Mouse (Mus musculus): Measurements from ENCODE around the gene Zfp428. TPM values are rescaled to one million over a fixed set of nuclear protein-coding genes. Genes with fewer than 3 reads are reported as not detected.
A peak's percentile ranks its signal among the peaks of the same experiment; 100 is the strongest.

The Zfp428 gene
- polyA plus RNA-seq (2015; fragmentation: Nextera tagmentation; extraction: Ambion mirVana) = 215 and 282 TPM in 2 replicates

DNA sequence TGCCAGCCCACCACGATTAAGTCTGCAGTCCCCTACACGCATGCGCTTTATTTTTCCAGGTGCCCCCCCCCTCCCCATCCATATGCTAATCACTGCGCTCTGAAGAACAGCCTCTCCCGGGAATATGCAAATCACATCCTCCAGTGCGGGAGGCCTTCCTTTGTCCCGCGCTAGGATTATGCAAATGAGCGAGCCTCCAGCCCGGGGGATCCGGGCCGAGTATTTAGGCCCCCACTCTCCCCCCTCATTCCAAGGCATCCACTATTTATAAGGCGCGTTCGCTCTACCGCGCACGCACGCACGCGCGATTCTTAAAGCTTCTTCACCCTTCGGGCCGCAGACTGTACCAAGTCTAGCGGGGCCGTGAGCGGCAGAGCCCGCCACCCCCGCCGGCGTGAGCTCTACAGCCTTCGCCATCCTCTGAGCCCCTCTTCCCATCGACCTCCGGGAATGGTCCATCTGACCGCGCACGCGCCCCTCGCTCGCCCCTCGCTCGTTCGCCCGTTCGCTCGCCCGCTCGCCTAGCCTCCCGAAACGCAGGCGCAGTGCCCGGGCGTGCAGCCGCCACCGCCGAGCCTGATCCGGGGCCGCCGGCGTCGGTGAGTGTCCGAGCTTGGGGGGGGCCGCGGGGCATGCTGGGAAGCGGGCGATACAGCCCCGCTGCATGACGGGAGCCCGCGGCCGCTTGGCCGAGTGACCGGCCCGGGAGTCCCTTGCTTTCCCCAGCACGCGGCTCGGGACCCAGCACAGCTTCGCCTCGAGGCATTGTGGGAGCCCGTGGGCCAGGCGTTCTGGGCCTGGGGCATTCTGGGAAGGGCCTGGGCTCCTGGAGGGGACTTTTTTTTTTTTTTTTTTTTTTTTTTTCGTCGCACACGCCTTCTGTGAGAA, at the start of gene Zfp428:
Zfp428 (plus strand) TSS at position 169 of the 888 bp plus-strand sequence.
- WGBS = under 1% methylated on average over 84 of the region's 84 CpGs
- Histone ChIP-seq H3K27me3 (replicated peaks) (no peaks in the 10 kb centered on the region), H3K9ac (replicated peaks) (peak within 1 kb of the TSS; percentile 88), H3K27ac (replicated peaks) (peak within 1 kb of the TSS; percentile 100), H3K9me3 (replicated peaks) (no peaks in the 10 kb centered on the region), H3K36me3 (peaks cover 21% of the 10 kb centered on the region), H3K4me1 (peaks cover 65% of the 10 kb centered on the region), H3K4me2 (peak within 1 kb of the TSS; percentile 70), H3K4me3 (replicated peaks) (peak within 1 kb of the TSS; percentile 70)
- peak; percentile 89 for ATAC-seq (ENCODE audit: low FRiP score)

DNA sequence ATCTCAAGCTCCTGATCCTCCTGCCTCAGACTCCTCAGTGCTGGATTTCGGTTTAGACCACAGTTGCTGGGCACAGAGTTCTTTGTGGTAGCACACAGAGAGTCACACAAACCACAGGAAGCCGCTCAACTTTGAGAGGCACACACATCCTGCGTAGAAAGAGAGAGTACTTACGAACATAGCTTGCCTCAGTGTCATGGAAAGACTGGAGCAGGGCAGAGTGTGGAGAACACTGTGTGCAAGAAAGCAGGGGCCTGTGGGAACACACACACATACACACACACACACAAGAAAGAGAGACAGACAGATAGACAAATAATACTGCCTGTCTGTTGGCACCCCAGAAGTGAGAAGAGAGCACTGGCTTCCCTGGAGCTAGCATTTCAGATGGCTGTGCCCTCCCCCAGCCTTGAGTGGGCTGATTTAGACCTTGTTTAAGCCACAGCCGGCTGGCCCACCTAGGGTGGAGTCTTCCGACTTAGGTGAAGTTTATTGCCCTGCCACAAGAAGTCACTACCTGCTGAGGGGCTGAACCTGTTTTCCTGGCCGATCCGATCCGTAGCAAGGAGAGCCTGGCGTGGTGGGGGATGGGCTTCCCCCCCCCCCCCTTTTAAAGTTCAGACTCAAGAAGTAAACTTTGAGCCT, 49.0 kb upstream of the Zfp428 start:
- ATAC-seq (ENCODE audit: low FRiP score) = no peak

DNA sequence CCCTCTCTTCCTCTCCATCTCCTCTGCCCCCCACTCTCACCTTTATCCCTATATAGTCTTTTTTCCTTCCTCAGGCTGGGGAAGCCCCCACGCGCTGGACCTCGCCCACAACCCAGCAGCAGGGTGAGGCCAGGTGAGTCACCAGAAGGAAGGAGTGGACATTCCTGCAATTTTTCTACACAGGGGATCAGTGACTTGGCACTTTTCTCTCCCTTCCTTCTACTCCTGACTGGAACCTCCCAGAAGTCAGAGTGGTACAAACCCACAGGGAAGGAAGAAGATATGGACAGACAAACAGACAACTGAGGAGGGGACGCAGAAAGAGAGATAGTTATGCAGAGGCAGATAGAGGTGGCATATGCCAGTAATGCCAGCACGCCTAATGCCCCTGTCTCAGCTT, 47.4 kb upstream of the Zfp428 start:
- Histone ChIP-seq H3K36me3 (no peaks in the 10 kb centered on the region), H3K4me2 (no peak overlapping the region), H3K4me1 (peaks cover 11% of the 10 kb centered on the region), H3K9me3 (replicated peaks) (no peaks in the 10 kb centered on the region), H3K4me3 (replicated peaks) (no peak overlapping the region), H3K27me3 (replicated peaks) (no peaks in the 10 kb centered on the region), H3K9ac (replicated peaks) (no peak overlapping the region), H3K27ac (replicated peaks) (no peak overlapping the region)
- WGBS = 91% methylated on average over 5 of the region's 5 CpGs
- no peak for ATAC-seq (ENCODE audit: low FRiP score)

More for the DNA sequence above, 49.0 kb upstream of the Zfp428 start:
- whole genome bisulfite sequencing = 56% methylated on average over 10 of the region's 10 CpGs
- Histone ChIP-seq H3K27ac (replicated peaks) (no peak overlapping the region), H3K4me3 (replicated peaks) (no peak overlapping the region), H3K9me3 (replicated peaks) (no peaks in the 10 kb centered on the region), H3K27me3 (replicated peaks) (no peaks in the 10 kb centered on the region), H3K36me3 (no peaks in the 10 kb centered on the region), H3K9ac (replicated peaks) (no peak overlapping the region), H3K4me2 (no peak overlapping the region), H3K4me1 (peaks cover 6% of the 10 kb centered on the region)

DNA sequence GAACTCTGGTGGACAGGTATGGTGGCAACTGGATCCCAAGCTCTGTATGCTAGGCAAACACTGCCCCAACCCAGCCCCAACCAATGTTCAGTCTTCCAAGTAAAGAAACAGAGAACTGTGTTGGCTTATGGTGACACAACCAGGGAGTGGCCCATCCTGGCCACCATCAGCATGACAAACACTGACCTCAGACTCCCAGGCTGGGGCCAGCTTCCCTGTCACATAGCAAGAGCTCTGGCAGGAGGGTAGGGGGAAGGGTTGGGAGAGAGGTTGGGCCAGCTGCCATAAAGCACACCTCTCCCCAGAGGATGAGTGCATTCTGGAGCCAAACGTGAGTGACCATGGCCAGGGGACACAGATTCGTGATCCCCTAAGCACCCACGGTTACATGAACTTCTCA, 47.0 kb upstream of the Zfp428 start:
- Histone ChIP-seq H3K4me3 (replicated peaks) (no peak overlapping the region), H3K27ac (replicated peaks) (no peak overlapping the region), H3K4me2 (no peak overlapping the region), H3K9ac (replicated peaks) (no peak overlapping the region), H3K4me1 (peaks cover 11% of the 10 kb centered on the region), H3K27me3 (replicated peaks) (no peaks in the 10 kb centered on the region), H3K9me3 (replicated peaks) (no peaks in the 10 kb centered on the region), H3K36me3 (no peaks in the 10 kb centered on the region)
- 54% methylated on average over 3 of the region's 3 CpGs for WGBS
- no peak for ATAC-seq (ENCODE audit: low FRiP score)

DNA sequence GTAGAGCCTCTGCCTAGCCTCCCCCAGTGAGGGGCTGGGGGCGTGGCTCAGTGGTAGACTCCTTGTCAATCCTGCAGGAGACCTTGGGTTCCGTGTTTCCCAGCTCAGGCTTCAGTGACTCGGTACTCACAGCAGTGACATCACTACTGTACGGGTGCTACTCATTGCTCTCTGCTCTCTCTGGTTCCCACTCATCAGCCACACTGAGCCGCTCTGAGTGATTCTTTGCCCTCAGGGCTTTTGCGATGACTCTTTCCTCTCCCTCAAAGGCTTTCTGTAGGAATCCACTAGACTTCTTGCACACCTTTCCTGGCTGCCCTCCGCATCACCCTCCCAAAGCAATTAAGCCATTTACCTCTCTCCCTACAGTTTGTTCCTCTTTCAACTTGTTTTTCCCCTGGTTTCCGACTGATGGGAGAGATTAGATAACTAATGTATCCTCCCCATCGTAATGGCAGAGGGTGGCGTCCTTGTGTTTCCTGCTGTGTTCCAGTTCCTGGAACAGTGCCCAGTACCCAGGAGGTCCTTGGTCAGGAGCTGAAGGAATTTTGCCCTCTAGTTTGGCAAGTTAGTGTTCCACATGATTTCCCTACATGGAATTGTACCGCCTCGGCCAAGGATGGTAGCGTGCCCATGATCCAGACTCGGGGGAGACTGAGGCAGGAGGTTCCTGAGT, 45.3 kb upstream of the Zfp428 start:
- no peak overlapping the region for H3K4me3 ChIP-seq (replicated peaks)
- WGBS = 61% methylated on average over 14 of the region's 14 CpGs
- H3K27ac ChIP-seq (replicated peaks) = no peak overlapping the region
- H3K36me3 ChIP-seq = no peaks in the 10 kb centered on the region
- no peak overlapping the region for H3K4me2 ChIP-seq
- no peak overlapping the region for H3K9ac ChIP-seq (replicated peaks)
- no peaks in the 10 kb centered on the region for H3K9me3 ChIP-seq (replicated peaks)
- ATAC-seq (ENCODE audit: low FRiP score) = no peak
- no peaks in the 10 kb centered on the region for H3K27me3 ChIP-seq (replicated peaks)
- peaks cover 11% of the 10 kb centered on the region for H3K4me1 ChIP-seq

DNA sequence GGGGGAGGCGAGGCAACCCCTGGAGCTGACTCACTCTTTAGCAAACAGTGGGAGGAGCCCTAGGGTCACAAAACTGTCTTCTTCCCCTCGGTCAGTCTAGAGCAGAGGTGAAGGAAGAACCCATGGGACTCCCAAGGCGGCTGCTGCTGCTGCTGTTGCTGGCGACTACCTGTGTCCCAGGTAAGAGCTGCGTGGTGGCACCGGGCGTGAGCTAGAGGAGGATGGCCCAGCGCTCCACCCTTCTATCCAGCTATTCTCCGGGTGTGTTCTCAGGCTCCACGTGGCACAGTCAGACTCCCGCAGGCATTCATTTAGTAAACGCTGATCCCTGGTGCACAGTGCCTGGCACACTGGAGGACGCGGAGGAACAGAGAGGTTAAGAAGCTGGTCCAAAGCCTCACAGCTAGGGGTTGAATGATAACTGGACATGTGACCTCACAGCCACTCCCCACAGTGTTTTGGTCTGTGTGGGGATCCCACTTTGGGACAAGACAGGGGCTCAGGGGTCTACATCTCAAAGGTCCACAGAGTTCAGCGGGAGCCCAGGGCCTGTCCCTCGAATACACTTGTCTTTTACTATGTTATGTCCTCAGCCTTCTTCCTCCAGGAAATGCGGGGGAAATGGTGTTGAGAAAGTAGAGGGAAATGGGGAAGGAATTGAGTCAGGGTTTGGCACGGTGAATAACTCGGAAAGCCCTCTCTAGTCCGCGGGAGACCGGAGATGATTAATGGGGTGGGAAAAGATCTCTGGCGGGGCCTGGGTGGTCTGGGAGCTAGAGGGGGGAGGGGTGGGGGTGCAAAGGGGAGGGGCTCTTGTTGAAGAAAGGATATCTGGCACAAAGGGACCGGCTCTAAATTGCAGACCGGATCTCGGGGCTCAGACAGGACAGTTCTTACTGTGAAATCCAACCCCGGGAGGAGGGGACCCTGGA, 44.2 kb upstream of the Zfp428 start, which contains the start of gene Plaur:
Plaur (plus strand) TSS at position 97 of the 932 bp plus-strand sequence.
- Histone ChIP-seq H3K4me1 (peaks cover 11% of the 10 kb centered on the region), H3K27me3 (replicated peaks) (no peaks in the 10 kb centered on the region), H3K4me3 (replicated peaks) (peak within 1 kb of the TSS; percentile 14), H3K36me3 (no peaks in the 10 kb centered on the region), H3K9ac (replicated peaks) (no peak within 1 kb of the TSS), H3K27ac (replicated peaks) (no peak within 1 kb of the TSS), H3K9me3 (replicated peaks) (no peaks in the 10 kb centered on the region), H3K4me2 (peak within 1 kb of the TSS; percentile 45)
- ATAC-seq (ENCODE audit: low FRiP score) = peak; percentile 38
- 6% methylated on average over 27 of the region's 27 CpGs for WGBS

DNA sequence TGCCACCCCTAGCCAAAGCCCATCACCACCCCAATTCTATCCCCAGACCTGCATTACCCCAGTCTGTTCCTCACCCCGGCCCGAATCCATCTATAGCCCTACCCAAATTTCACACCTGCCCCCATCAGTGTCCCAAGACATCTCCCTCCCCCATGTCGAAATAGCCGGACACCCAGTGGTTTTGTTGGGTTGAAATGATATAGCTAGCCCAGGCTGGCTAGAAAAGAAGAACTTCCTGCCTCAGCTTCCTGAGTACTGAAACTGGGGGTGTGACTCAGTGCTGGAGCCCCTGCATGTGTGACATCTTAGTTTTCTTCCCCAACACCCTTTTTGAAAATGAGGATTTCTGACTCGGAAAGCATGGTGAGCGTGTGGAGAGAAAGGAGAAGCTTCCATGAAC, 40.0 kb upstream of the Zfp428 start:
- Histone ChIP-seq H3K4me1 (peaks cover 11% of the 10 kb centered on the region), H3K9me3 (replicated peaks) (no peaks in the 10 kb centered on the region), H3K9ac (replicated peaks) (no peak overlapping the region), H3K27ac (replicated peaks) (no peak overlapping the region), H3K4me3 (replicated peaks) (no peak overlapping the region), H3K27me3 (replicated peaks) (no peaks in the 10 kb centered on the region), H3K36me3 (no peaks in the 10 kb centered on the region), H3K4me2 (no peak overlapping the region)
- no peak for ATAC-seq (ENCODE audit: low FRiP score)
- WGBS = 92% methylated on average over 6 of the region's 6 CpGs

DNA sequence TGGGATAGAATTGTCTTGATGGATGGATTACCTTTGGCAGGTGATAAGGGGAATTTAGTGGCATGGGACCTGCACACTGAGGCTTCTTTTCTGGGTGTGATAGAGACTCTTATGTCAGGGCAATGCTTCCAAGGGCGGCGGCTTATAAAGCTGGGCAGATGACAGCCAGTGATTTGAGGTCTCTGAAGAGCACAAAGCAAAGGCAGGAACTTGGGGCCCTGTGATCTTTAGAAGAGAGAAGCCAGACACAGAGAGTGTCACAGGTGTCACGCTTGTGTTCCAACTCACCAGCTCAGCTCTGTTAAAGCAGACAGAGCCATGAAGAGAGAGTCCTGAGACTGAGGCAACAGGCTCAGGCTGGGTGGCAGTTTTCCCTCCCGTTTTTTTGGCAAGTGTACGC, 38.9 kb upstream of the Zfp428 start:
- H3K9ac ChIP-seq (replicated peaks) = no peak overlapping the region
- H3K27ac ChIP-seq (replicated peaks) = no peak overlapping the region
- 83% methylated on average over 5 of the region's 5 CpGs for WGBS
- no peaks in the 10 kb centered on the region for H3K9me3 ChIP-seq (replicated peaks)
- H3K27me3 ChIP-seq (replicated peaks) = no peaks in the 10 kb centered on the region
- peaks cover 4% of the 10 kb centered on the region for H3K4me1 ChIP-seq
- no peak overlapping the region for H3K4me2 ChIP-seq
- ATAC-seq (ENCODE audit: low FRiP score) = no peak
- no peaks in the 10 kb centered on the region for H3K36me3 ChIP-seq
- no peak overlapping the region for H3K4me3 ChIP-seq (replicated peaks)

DNA sequence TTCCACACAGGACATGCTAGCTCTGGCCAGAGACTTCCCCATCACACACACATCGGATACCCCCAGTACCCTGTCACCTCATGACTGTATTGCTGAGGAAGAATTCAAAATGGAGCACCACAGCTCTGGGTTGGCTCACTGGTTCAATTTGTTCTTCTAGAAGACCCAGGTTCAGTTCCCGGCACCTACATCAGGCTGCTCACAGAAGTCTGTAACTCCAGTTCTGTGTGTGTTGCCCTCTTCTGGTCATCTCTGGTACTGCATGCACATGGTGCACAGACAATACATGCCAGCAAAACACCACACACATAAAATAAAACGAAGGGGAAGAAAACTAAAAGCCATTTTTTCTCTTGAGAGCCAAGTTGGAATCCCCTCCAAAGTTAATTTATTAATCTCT, 37.7 kb upstream of the Zfp428 start:
- no peak overlapping the region for H3K4me3 ChIP-seq (replicated peaks)
- no peaks in the 10 kb centered on the region for H3K36me3 ChIP-seq
- no peak for ATAC-seq (ENCODE audit: low FRiP score)
- 79% methylated on average over 3 of the region's 3 CpGs for WGBS
- H3K27me3 ChIP-seq (replicated peaks) = no peaks in the 10 kb centered on the region
- no peak overlapping the region for H3K9ac ChIP-seq (replicated peaks)
- 0 out of 2 replicates have a peak, but pooled peaks cover under 1% of the 10 kb centered on the region for H3K4me1 ChIP-seq
- no peak overlapping the region for H3K27ac ChIP-seq (replicated peaks)
- H3K9me3 ChIP-seq (replicated peaks) = no peaks in the 10 kb centered on the region
- H3K4me2 ChIP-seq = no peak overlapping the region

DNA sequence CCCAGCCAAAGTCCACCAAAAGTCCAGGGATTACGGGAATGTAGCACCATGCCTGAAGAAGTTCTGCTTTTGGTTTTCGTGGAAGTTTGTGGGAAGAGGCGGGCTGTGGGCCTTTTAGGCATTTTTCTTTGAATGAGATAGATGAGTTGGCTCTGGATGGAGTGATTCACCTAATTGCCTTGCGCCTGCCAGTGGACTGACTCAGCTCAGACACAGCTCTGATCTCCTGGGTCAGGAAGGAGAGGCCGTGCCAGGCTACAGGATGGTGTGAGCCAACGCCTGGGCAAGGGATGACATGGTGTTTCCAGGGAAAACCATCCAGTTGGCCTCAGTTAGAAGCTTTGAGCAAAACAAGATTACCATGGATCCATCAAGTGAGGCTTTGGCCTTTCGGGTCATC, 36.5 kb upstream of the Zfp428 start:
- no peak overlapping the region for H3K9ac ChIP-seq (replicated peaks)
- H3K27me3 ChIP-seq (replicated peaks) = no peaks in the 10 kb centered on the region
- H3K4me2 ChIP-seq = no peak overlapping the region
- H3K36me3 ChIP-seq = no peaks in the 10 kb centered on the region
- 0 out of 2 replicates have a peak, but pooled peaks cover 9% of the 10 kb centered on the region for H3K4me1 ChIP-seq
- H3K4me3 ChIP-seq (replicated peaks) = no peak overlapping the region
- no peaks in the 10 kb centered on the region for H3K9me3 ChIP-seq (replicated peaks)
- H3K27ac ChIP-seq (replicated peaks) = no peak overlapping the region
- no peak for ATAC-seq (ENCODE audit: low FRiP score)
- 97% methylated on average over 7 of the region's 7 CpGs for WGBS

DNA sequence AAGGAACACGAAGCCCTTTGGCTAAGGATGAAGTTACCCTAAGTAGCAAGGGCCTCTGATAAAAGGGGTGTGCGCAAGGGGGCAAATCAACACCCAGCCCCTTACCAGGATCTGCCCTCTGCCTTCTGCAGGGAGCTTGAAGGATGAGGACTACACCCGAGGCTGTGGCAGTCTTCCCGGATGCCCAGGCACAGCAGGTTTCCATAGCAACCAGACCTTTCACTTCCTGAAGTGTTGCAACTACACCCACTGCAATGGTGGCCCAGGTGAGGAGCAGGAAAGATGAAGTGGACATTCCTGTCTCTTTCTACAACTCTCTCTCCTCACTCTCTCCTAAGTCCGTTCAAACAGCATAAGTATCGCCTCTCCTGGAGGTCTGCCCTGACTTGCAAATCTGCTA, 34.4 kb upstream of the Zfp428 start:
- H3K9me3 ChIP-seq (replicated peaks) = no peaks in the 10 kb centered on the region
- no peak overlapping the region for H3K9ac ChIP-seq (replicated peaks)
- 0 out of 2 replicates have a peak, but pooled peaks cover 12% of the 10 kb centered on the region for H3K4me1 ChIP-seq
- 75% methylated on average over 6 of the region's 6 CpGs for WGBS
- ATAC-seq (ENCODE audit: low FRiP score) = no peak
- no peak overlapping the region for H3K27ac ChIP-seq (replicated peaks)
- no peaks in the 10 kb centered on the region for H3K27me3 ChIP-seq (replicated peaks)
- no peaks in the 10 kb centered on the region for H3K36me3 ChIP-seq
- H3K4me3 ChIP-seq (replicated peaks) = no peak overlapping the region
- H3K4me2 ChIP-seq = no peak overlapping the region

Measured in neural tube, embryonic 15.5 days (tissue).